Mouse (Mus musculus) subcutaneous adipose tissue, adult 2 months (tissue): ENCODE results near the gene Drc1. TPM values are rescaled to one million over a fixed set of nuclear protein-coding genes. Genes with fewer than 3 reads are reported as not detected.

Experiments used
- polyA plus RNA-seq: library from polyadenylated mRNA; depleted of rRNA; stranded (reverse); fragments of >200 nt; gene quantifications from 2 replicates; pipeline ENCODE4 v1.2.3, GENCODE M21; 2012; ENCODE audit warnings: low replicate concordance; rRNA removed

Drc1 gene
- 0.09 TPM in 1 of 2 replicates, not detected in the other for polyA plus RNA-seq

GRCm38 (mm10) chr5:30281291-30281732 lies at the start of gene Drc1:
Drc1 (plus strand) TSS chr5:30281388.

GRCm38 (mm10) chr5:30232271-30232971 lies 48.8 kb upstream of the Drc1 start, which contains the start of gene Selenoi:
Selenoi (plus strand) TSS chr5:30232581.

Other genes starting within 250 kb of the Drc1 start
- 11.1 and 33.4 TPM in 2 replicates for gene Tyms, start 207.8 kb upstream of the Drc1 start, polyA plus RNA-seq
- gene Garem2, start 176.2 kb upstream of the Drc1 start, polyA plus RNA-seq: 0.13 and 0.15 TPM in 2 replicates
- not detected in 2 replicates for gene 3110082J24Rik, start 175.3 kb upstream of the Drc1 start, polyA plus RNA-seq
- 103 and 148 TPM in 2 replicates for gene Hadha, start 126.2 kb upstream of the Drc1 start, polyA plus RNA-seq
- gene Hadhb, start 126.1 kb upstream of the Drc1 start, polyA plus RNA-seq: 261 and 431 TPM in 2 replicates
- not detected in 2 replicates for gene Adgrf3, start 75.7 kb upstream of the Drc1 start, polyA plus RNA-seq
- 37.8 and 41.3 TPM in 2 replicates for gene Selenoi, start 48.8 kb upstream of the Drc1 start, polyA plus RNA-seq
- 0.08 and 0.33 TPM in 2 replicates for gene Otof, start 180.5 kb downstream of the Drc1 start, polyA plus RNA-seq
- gene 1700001C02Rik, start 184.7 kb downstream of the Drc1 start, polyA plus RNA-seq: not detected in 2 replicates